Mouse (Mus musculus) colon, adult 2 months (tissue): ENCODE results near the gene Olfr1532-ps1. TPM values are rescaled to one million over a fixed set of nuclear protein-coding genes. Genes with fewer than 3 reads are reported as not detected.

Experiments
- polyA plus RNA-seq: library from polyadenylated mRNA; depleted of rRNA; stranded (reverse); fragments of >200 nt; gene quantifications from 2 replicates; pipeline ENCODE4 v1.2.3, GENCODE M21; 2012; rRNA removed

Gene Olfr1532-ps1
- polyA plus RNA-seq = not detected in 2 replicates

DNA sequence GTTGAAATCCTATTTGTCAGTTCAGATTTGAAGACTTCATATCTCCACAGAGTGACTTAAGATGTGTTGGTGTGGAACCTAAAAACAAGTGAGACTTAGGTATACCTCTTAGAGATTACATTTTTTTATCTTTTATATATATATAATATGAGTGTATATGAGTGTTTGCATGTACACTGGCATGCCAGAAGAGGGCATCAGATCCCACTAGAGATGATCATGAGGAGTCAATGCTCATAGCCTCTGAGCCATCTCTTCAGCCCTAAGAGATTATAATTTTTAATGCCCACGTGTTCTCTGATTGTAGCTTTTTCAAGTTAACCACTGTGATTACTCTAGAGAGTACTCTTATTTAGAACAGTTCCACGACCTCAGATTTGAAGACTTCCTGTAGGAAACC, at the start of gene Olfr1532-ps1:
Gene Olfr1532-ps1, plus strand, starts transcription at position 326 of the 400 bp plus-strand sequence.

DNA sequence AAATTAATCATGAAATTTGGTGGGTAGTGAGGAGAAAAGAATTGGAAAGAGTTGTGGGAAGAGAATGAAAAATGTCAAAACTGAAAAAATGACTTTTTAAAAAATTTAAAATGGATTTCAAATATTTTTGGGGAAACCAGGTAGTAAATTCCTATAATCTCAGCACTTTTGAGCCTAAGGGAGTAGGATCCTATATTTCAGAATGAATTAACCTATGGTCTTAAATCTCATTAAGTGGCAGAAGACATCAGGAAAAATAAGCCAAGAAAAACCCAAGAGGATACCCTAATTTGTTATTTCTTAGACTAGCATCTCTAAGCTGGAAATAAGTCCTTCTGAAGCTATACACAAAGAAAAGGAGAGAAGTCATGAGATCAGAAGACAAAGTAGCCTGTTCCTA, 44.9 kb upstream of the Olfr1532-ps1 start, which contains the start of gene Olfr704:
Gene Olfr704, plus strand, starts transcription at position 301 of the 400 bp plus-strand sequence.

DNA sequence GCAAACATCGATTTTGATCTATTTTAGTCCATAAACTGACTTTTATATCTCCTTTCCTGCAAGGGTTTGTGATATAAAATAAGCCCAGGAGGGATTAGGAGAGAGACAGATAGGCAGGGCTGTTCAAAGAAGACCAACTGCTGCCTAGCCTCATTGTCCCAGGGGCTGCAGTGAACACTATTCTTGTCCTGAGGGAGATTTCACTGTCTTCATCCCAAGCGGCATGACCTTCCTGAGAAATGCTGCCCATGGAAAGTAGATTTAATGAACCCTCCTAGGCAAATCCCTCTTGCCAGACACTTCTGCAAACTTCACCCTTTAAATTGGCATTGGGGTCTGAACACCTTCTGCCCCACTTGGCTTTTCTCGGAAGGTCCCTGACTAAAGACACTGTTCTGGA, 31.0 kb upstream of the Olfr1532-ps1 start, which contains the start of gene Olfr705:
Gene Olfr705, minus strand, starts transcription at position 101 of the 400 bp plus-strand sequence.

DNA sequence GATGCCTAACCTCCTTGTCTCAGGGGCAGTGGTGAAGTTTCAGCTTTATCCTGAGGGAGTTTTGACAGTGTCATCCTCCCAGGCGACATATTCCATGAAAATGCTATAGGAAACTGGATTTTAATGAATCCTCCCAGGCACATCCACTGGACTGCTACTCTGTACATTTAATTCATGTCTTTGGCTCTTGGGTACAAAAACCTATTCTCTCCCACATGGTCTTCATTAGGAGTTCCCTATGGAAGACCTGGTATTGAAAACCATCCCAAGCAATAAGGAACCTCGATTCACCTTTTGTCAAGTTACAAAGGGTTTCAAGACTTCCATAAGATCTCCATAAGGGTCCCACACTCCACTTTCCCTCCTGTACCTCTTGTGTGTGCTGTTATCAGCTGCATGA, 19.7 kb upstream of the Olfr1532-ps1 start, which contains the start of gene Olfr706:
Gene Olfr706, minus strand, starts transcription at position 101 of the 400 bp plus-strand sequence.

DNA sequence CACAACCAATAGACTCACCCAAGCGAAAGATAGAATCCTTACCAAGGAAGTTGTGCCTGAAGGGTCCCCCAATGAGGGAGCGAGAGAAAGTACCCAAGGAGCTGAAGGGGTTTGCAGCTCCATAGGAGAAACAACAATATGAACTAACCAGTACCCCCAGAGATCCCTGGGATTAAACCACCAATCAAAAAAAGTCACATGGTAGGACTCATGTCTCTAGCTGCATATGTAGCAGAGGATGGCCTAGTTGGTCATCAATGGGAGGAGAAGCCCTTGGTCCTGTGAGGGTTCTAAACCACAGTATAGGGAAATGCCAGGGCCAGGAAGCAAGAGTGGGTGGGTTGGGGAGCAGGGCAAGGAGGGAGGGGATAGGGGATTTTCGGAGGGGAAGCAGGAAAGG, 6.7 kb upstream of the Olfr1532-ps1 start, which contains the start of gene Olfr707:
Gene Olfr707, minus strand, starts transcription at position 101 of the 400 bp plus-strand sequence.

DNA sequence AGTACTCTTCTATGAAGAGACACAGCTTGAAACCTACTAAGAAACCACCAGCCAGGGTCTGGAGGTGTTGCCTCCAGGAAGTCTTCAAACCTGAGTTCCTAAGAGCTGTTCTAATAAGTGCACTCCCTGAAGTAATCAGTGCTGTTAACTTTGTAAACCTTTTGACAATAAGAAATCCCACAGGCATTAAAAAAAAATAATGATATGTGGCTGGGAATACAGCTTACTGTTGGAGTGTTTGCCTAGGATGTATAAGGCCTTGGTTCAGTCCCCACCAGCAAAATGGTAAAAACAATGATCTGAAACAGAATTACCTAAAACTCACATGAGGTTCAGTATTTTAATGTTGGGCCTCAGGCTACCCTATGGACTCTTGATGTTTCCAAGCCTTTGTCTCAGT, 24.3 kb downstream of the Olfr1532-ps1 start, which contains the start of gene Olfr709-ps1:
Gene Olfr709-ps1, minus strand, starts transcription at position 101 of the 400 bp plus-strand sequence.

DNA sequence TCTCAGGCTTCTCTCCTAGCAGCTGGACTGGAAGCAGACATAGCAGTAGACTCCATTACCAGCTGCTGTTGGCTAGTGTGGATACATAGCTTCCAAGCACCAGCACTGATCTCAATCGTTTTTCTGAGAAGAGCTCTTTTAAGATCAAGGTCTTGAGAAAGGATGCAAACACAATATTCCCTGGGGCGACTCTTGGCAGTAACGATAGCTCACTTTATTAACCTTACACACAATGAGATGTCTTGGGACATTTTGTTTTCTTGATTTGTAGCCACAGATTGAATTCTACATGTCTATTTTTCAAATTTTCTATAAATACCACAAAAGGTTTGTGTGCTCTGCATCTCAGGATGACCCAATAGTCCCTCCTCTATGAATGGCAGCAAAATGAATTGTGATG, 40.4 kb downstream of the Olfr1532-ps1 start, which contains the start of gene Olfr710:
Gene Olfr710, minus strand, starts transcription at position 101 of the 400 bp plus-strand sequence.

DNA sequence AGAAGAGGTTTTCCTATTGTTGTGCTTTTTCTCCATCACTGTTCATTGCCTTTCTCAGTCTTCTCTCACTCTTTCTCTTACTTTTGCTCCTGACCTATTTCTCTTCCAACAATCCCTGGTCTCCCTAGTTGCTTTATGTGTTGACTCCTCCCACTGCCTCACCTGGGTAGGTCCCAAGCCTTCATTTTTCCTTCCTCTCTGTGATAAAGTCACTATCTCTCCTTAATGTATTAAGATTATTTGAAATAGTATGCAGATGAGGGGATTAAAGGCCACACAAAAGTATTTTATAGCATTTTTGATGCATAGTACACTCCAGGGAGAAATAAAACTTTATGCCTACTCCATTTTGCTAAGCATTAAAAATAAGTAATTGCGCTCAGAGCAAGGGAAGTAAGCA, 56.0 kb downstream of the Olfr1532-ps1 start, which contains the start of gene Olfr6:
Gene Olfr6, minus strand, starts transcription at position 101 of the 400 bp plus-strand sequence.

Other genes starting within 250 kb of the Olfr1532-ps1 start
- gene Olfr693, start 227.4 kb upstream of the Olfr1532-ps1 start, polyA plus RNA-seq = not detected in 2 replicates
- gene Olfr694, start 216.2 kb upstream of the Olfr1532-ps1 start, polyA plus RNA-seq = not detected in 2 replicates
- gene Olfr695, start 191.6 kb upstream of the Olfr1532-ps1 start, polyA plus RNA-seq = not detected in 2 replicates
- not detected in 2 replicates for gene Olfr697, start 165.6 kb upstream of the Olfr1532-ps1 start, polyA plus RNA-seq
- gene Olfr698, start 152.6 kb upstream of the Olfr1532-ps1 start, polyA plus RNA-seq = not detected in 2 replicates
- not detected in 2 replicates for gene Olfr699, start 114.8 kb upstream of the Olfr1532-ps1 start, polyA plus RNA-seq
- not detected in 2 replicates for gene Olfr700, start 99.2 kb upstream of the Olfr1532-ps1 start, polyA plus RNA-seq
- gene Olfr701, start 93.9 kb upstream of the Olfr1532-ps1 start, polyA plus RNA-seq = not detected in 2 replicates
- not detected in 2 replicates for gene Olfr702, start 74.1 kb upstream of the Olfr1532-ps1 start, polyA plus RNA-seq
- gene Olfr703, start 64.6 kb upstream of the Olfr1532-ps1 start, polyA plus RNA-seq = not detected in 2 replicates
- gene Olfr704, start 44.8 kb upstream of the Olfr1532-ps1 start, polyA plus RNA-seq = not detected in 2 replicates
- not detected in 2 replicates for gene Olfr705, start 31.1 kb upstream of the Olfr1532-ps1 start, polyA plus RNA-seq
- not detected in 2 replicates for gene Olfr706, start 19.8 kb upstream of the Olfr1532-ps1 start, polyA plus RNA-seq
- gene Olfr707, start 6.8 kb upstream of the Olfr1532-ps1 start, polyA plus RNA-seq = not detected in 2 replicates
- gene Olfr709-ps1, start 24.2 kb downstream of the Olfr1532-ps1 start, polyA plus RNA-seq = not detected in 2 replicates
- gene Olfr710, start 40.3 kb downstream of the Olfr1532-ps1 start, polyA plus RNA-seq = not detected in 2 replicates
- gene Olfr6, start 55.9 kb downstream of the Olfr1532-ps1 start, polyA plus RNA-seq = not detected in 2 replicates
- gene Olfr711, start 67.5 kb downstream of the Olfr1532-ps1 start, polyA plus RNA-seq = not detected in 2 replicates
- not detected in 2 replicates for gene Olfr2, start 98.1 kb downstream of the Olfr1532-ps1 start, polyA plus RNA-seq
- gene Olfr713, start 123.2 kb downstream of the Olfr1532-ps1 start, polyA plus RNA-seq = not detected in 2 replicates
- not detected in 2 replicates for gene Olfr714, start 163.0 kb downstream of the Olfr1532-ps1 start, polyA plus RNA-seq
- not detected in 2 replicates for gene Olfr17, start 185.2 kb downstream of the Olfr1532-ps1 start, polyA plus RNA-seq
- not detected in 2 replicates for gene Olfr715b, start 202.4 kb downstream of the Olfr1532-ps1 start, polyA plus RNA-seq
- gene Olfr715, start 223.1 kb downstream of the Olfr1532-ps1 start, polyA plus RNA-seq = not detected in 2 replicates
- not detected in 2 replicates for gene Olfr716, start 230.3 kb downstream of the Olfr1532-ps1 start, polyA plus RNA-seq